ENCODE assay signal across 33 mouse cellular contexts in the genomic region with DNA sequence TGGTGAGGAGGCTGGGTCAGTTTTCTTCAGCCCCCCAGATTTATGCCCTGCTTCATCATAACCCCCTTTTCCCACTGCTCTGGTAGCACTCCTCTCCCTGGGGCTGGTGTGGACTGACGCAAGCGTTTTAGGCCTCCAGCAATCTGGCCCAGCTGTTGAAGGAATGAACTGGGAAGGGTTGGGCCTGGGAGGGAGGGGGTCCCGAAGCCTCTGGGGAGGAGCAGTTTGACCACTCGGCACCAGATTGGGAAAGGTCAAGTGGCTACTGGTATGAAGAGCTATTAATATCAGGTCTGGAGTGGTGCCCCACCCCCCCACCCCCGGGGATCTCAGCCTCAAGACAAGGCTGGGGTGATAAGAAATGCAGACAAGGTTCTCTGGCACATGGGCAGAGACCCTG. TPM values are rescaled to one million over a fixed set of nuclear protein-coding genes. Genes with fewer than 3 reads are reported as not detected.
DNase-seq lines count a peak whose midpoint lies in the region; ATAC-seq and TF ChIP-seq lines count a peak whose summit lies in the region.
"Had no signal": no experiment of that assay in that cellular context is flagged by ENCODE, and none has a peak within 500 bp of the region (broad histone marks: within the 10 kb centered on the region; RNA-seq: fewer than 3 reads in every experiment).

No protein-coding gene starts in this region.

- H3K9ac ChIP-seq in heart, embryonic 12.5 days: peak overlapping the region; percentile 94
- no peak overlapping the region for H3K9ac ChIP-seq in liver, postnatal 0 days (replicated peaks)
- no peak overlapping the region for H3K9ac ChIP-seq in liver, embryonic 11.5 days (ENCODE audit: low read depth, low read length)
- H3K9ac ChIP-seq in heart, embryonic 16.5 days (ENCODE audit: low read length): peak overlapping the region; percentile 74
- H3K9ac ChIP-seq: embryonic facial prominence, embryonic 15.5 days; forebrain, embryonic 13.5 days; intestine, embryonic 15.5 days; liver, embryonic 15.5 days; neural tube, embryonic 12.5 days had no signal

- no peak for TF ChIP-seq CTCF in gastrocnemius, adult 2 months (IDR thresholded peaks at IDR 0.05)
- TF ChIP-seq CTCF in liver, postnatal 0 days (IDR thresholded peaks at IDR 0.05; ENCODE audit: low read depth): no peak

- no peaks in the 10 kb centered on the region for H3K9me3 ChIP-seq in heart, embryonic 12.5 days (replicated peaks)
- no peaks in the 10 kb centered on the region for H3K9me3 ChIP-seq in liver, postnatal 0 days (ENCODE audit: low read length)
- no peaks in the 10 kb centered on the region for H3K9me3 ChIP-seq in liver, embryonic 11.5 days (ENCODE audit: control insufficient read depth, low read length)
- no peaks in the 10 kb centered on the region for H3K9me3 ChIP-seq in heart, embryonic 16.5 days (replicated peaks; ENCODE audit: control insufficient read depth, low read length)
- H3K9me3 ChIP-seq: embryonic facial prominence, embryonic 15.5 days; forebrain, embryonic 13.5 days; intestine, embryonic 15.5 days; liver, embryonic 15.5 days; neural tube, embryonic 12.5 days had no signal

- H3K4me2 ChIP-seq in heart, embryonic 12.5 days: peak overlapping the region; percentile 81
- peak overlapping the region; percentile 22; the same call in 1 of the 2 replicates for H3K4me2 ChIP-seq in liver, postnatal 0 days (ENCODE audit: low read depth, low read length)
- no peak overlapping the region for H3K4me2 ChIP-seq in liver, embryonic 11.5 days
- peak overlapping the region; percentile 36 for H3K4me2 ChIP-seq in heart, embryonic 16.5 days (ENCODE audit: low read depth, low read length)
- H3K4me2 ChIP-seq: embryonic facial prominence, embryonic 15.5 days; forebrain, embryonic 13.5 days; intestine, embryonic 15.5 days; liver, embryonic 15.5 days; midbrain, embryonic 11.5 days; neural tube, embryonic 12.5 days had no signal

- peaks cover 58% of the 10 kb centered on the region for H3K4me1 ChIP-seq in heart, embryonic 12.5 days (replicated peaks)
- H3K4me1 ChIP-seq in liver, postnatal 0 days (ENCODE audit: insufficient read depth): no peaks in the 10 kb centered on the region
- no peaks in the 10 kb centered on the region for H3K4me1 ChIP-seq in liver, embryonic 11.5 days (replicated peaks; ENCODE audit: control insufficient read depth, insufficient read depth, low read length)
- peaks cover 43% of the 10 kb centered on the region for H3K4me1 ChIP-seq in heart, embryonic 16.5 days (ENCODE audit: control insufficient read depth, insufficient read depth, low read length)
- H3K4me1 ChIP-seq: forebrain, embryonic 13.5 days; liver, embryonic 15.5 days had no signal

- TF ChIP-seq EP300 in liver, postnatal 0 days (IDR thresholded peaks at IDR 0.05; ENCODE audit: low read depth): no peak

- peak; percentile 12; the same call in 1 of the 2 replicates for ATAC-seq in heart, embryonic 12.5 days (ENCODE audit: insufficient number of reproducible peaks, low FRiP score)
- no peak for ATAC-seq in liver, postnatal 0 days
- ATAC-seq in liver, embryonic 11.5 days (replicated peaks; ENCODE audit: low FRiP score): no peak
- ATAC-seq in heart, embryonic 16.5 days (replicated peaks; ENCODE audit: extremely low read depth, insufficient read depth, low FRiP score): peak; percentile 35; the same call in 1 of the 2 replicates
- ATAC-seq: activated CD4-positive, CD25-positive, alpha-beta regulatory T cell, adult 4 months; forebrain, embryonic 13.5 days; intestine, embryonic 15.5 days; midbrain, embryonic 16.5 days had no signal

- no peak overlapping the region for H3K4me3 ChIP-seq in gastrocnemius, adult 2 months
- peak overlapping the region; percentile 74 for H3K4me3 ChIP-seq in heart, embryonic 12.5 days
- H3K4me3 ChIP-seq in liver, postnatal 0 days (ENCODE audit: low read depth, low read length): no peak overlapping the region
- H3K4me3 ChIP-seq in liver, embryonic 11.5 days (ENCODE audit: low read depth, low read length): no peak overlapping the region
- peak overlapping the region; percentile 49 for H3K4me3 ChIP-seq in heart, embryonic 16.5 days (ENCODE audit: low read length)
- H3K4me3 ChIP-seq: forebrain, embryonic 13.5 days; intestine, embryonic 15.5 days; liver, embryonic 15.5 days; neural tube, embryonic 12.5 days had no signal

- H3K36me3 ChIP-seq in heart, embryonic 12.5 days: peaks cover 27% of the 10 kb centered on the region
- no peaks in the 10 kb centered on the region for H3K36me3 ChIP-seq in liver, postnatal 0 days (replicated peaks; ENCODE audit: insufficient read depth, low read length)
- no peaks in the 10 kb centered on the region for H3K36me3 ChIP-seq in liver, embryonic 11.5 days (ENCODE audit: control insufficient read depth, insufficient read depth, low read length)
- H3K36me3 ChIP-seq in heart, embryonic 16.5 days (ENCODE audit: control insufficient read depth, insufficient read depth): no peaks in the 10 kb centered on the region
- H3K36me3 ChIP-seq: embryonic facial prominence, embryonic 15.5 days; intestine, embryonic 15.5 days; liver, embryonic 15.5 days; neural tube, embryonic 12.5 days had no signal

- H3K27me3 ChIP-seq in heart, embryonic 12.5 days (replicated peaks): no peaks in the 10 kb centered on the region
- H3K27me3 ChIP-seq in liver, postnatal 0 days (ENCODE audit: insufficient read depth, low read length): no peaks in the 10 kb centered on the region
- peaks cover 4% of the 10 kb centered on the region; the same call in 1 of the 2 replicates for H3K27me3 ChIP-seq in liver, embryonic 11.5 days (replicated peaks; ENCODE audit: control insufficient read depth, insufficient read depth, low read length)
- H3K27me3 ChIP-seq in heart, embryonic 16.5 days (ENCODE audit: control insufficient read depth, insufficient read depth, low read length): no peaks in the 10 kb centered on the region
- H3K27me3 ChIP-seq: CH12.LX; forebrain, embryonic 13.5 days; intestine, embryonic 15.5 days; neural tube, embryonic 12.5 days had no signal

- no peak for DNase-seq in gastrocnemius, adult 2 months
- no peak for DNase-seq in gastrocnemius, adult 18-20 months (ENCODE audit: low spot score)
- no peak for DNase-seq in heart, postnatal 36 days
- no peak for DNase-seq in liver, postnatal 0 days
- DNase-seq in liver, embryonic 11.5 days (ENCODE audit: low spot score): no peak
- no peak for DNase-seq in kidney, adult 11 months
- DNase-seq: adrenal gland, adult 8-10 months; cerebellum, adult 2 months; cerebellum, postnatal 14 days; gastrocnemius, postnatal 36 days; kidney, adult 8-10 months; kidney, postnatal 4 days; layer of hippocampus, postnatal 36 days; left cerebral cortex, postnatal 4 days; liver; lung, postnatal 36 days; right cerebral cortex, postnatal 4 days; thymus, adult 18-20 months; thymus, postnatal 25 days had no signal

- 9% methylated on average over 5 of the region's 5 CpGs for WGBS in heart, embryonic 12.5 days
- 61% methylated on average over 5 of the region's 5 CpGs for WGBS in liver, postnatal 0 days (ENCODE audit: insufficient replicate concordance)
- 51% methylated on average over 5 of the region's 5 CpGs for WGBS in liver, embryonic 11.5 days
- WGBS in heart, embryonic 16.5 days: 14% methylated on average over 5 of the region's 5 CpGs

- H3K27ac ChIP-seq in gastrocnemius, adult 2 months: peak overlapping the region; percentile 2; the same call in 1 of the 2 replicates
- H3K27ac ChIP-seq in heart, embryonic 12.5 days (ENCODE audit: poor library complexity, severe bottlenecking): peak overlapping the region; percentile 100
- no peak overlapping the region for H3K27ac ChIP-seq in liver, postnatal 0 days (ENCODE audit: low read depth)
- H3K27ac ChIP-seq in liver, embryonic 11.5 days (ENCODE audit: low read depth, low read length): no peak overlapping the region
- peak overlapping the region; percentile 87 for H3K27ac ChIP-seq in heart, embryonic 16.5 days (ENCODE audit: low read length)
- H3K27ac ChIP-seq: embryonic facial prominence, embryonic 15.5 days; forebrain, embryonic 13.5 days; hindbrain, postnatal 0 days; intestine, embryonic 15.5 days; kidney, postnatal 0 days; liver, embryonic 15.5 days; neural tube, embryonic 12.5 days; stomach, postnatal 0 days had no signal

- intact Hi-C loops in gastrocnemius, adult 2 months (cut with DNase I): no loop called here
- intact Hi-C loops in heart, postnatal 36 days (cut with DNase I): no loop called here

RNA-seq across cellular contexts. Expression of gene Myl4, which starts 27.6 kb away (rescaled TPM):
- total RNA-seq in gastrocnemius, adult 2 months (2021): 1 to 10 TPM; 2.9 to 8.1 TPM
- 1 to 10 TPM; 5.6 to 9.7 TPM for total RNA-seq in gastrocnemius, adult 18-20 months (2021)
- 2,473 and 2,477 TPM in 2 replicates for polyA plus RNA-seq in heart, embryonic 12.5 days (2016; fragmentation: Nextera tagmentation; extraction: Ambion mirVana)
- 100 to 1,000 TPM; 628 to 806 TPM for total RNA-seq in heart, postnatal 36 days (2021)
- 8.1 and 8.3 TPM in 2 replicates for polyA plus RNA-seq in liver, postnatal 0 days (2015; fragmentation: Nextera tagmentation; extraction: Ambion mirVana)
- 11.9 and 30.4 TPM in 2 replicates for polyA plus RNA-seq in liver, embryonic 11.5 days (2014; fragmentation: Nextera tagmentation; extraction: Ambion mirVana)
- polyA plus RNA-seq in heart, embryonic 16.5 days (2015; fragmentation: Nextera tagmentation; extraction: Ambion mirVana): 1,596 and 1,841 TPM in 2 replicates

RNA-seq across cellular contexts. Expression of gene Cdc27, which starts 27.7 kb away (rescaled TPM):
- 10 to 100 TPM; 25.9 to 27.5 TPM for total RNA-seq in gastrocnemius, adult 2 months (2021)
- total RNA-seq in gastrocnemius, adult 18-20 months (2021): 10 to 100 TPM; 28.3 to 28.7 TPM
- polyA plus RNA-seq in heart, embryonic 12.5 days (2016; fragmentation: Nextera tagmentation; extraction: Ambion mirVana): 37.6 and 40.6 TPM in 2 replicates
- 10 to 100 TPM; 27.2 to 31.1 TPM for total RNA-seq in heart, postnatal 36 days (2021)
- 12.3 and 13.8 TPM in 2 replicates for polyA plus RNA-seq in liver, postnatal 0 days (2015; fragmentation: Nextera tagmentation; extraction: Ambion mirVana)
- polyA plus RNA-seq in liver, embryonic 11.5 days (2014; fragmentation: Nextera tagmentation; extraction: Ambion mirVana): 41.6 and 45.9 TPM in 2 replicates
- polyA plus RNA-seq in heart, embryonic 16.5 days (2015; fragmentation: Nextera tagmentation; extraction: Ambion mirVana): 30.3 and 33.9 TPM in 2 replicates

RNA-seq across cellular contexts. Expression of gene Itgb3, which starts 29.7 kb away (rescaled TPM):
- total RNA-seq in gastrocnemius, adult 2 months (2021): 1 to 10 TPM in 1 of 2 experiments, under 1 TPM in 1; 0.54 to 1.3 TPM
- 1 to 10 TPM in 1 of 2 experiments, under 1 TPM in 1; 0.71 to 1.3 TPM for total RNA-seq in gastrocnemius, adult 18-20 months (2021)
- 9.6 and 11.9 TPM in 2 replicates for polyA plus RNA-seq in heart, embryonic 12.5 days (2016; fragmentation: Nextera tagmentation; extraction: Ambion mirVana)
- total RNA-seq in heart, postnatal 36 days (2021): 1 to 10 TPM; 3.0 to 3.3 TPM
- polyA plus RNA-seq in liver, postnatal 0 days (2015; fragmentation: Nextera tagmentation; extraction: Ambion mirVana): 13.6 and 16.0 TPM in 2 replicates
- 16.2 and 16.4 TPM in 2 replicates for polyA plus RNA-seq in liver, embryonic 11.5 days (2014; fragmentation: Nextera tagmentation; extraction: Ambion mirVana)
- polyA plus RNA-seq in heart, embryonic 16.5 days (2015; fragmentation: Nextera tagmentation; extraction: Ambion mirVana): 3.5 and 4.0 TPM in 2 replicates

Comparison
In these comparisons a context has a peak if more than half of its experiments do, and no peak if none do; other contexts are left out.
1. H3K27ac ChIP-seq: peak in gastrocnemius, adult 2 months (single experiment), heart, embryonic 12.5 days (single experiment) and heart, embryonic 16.5 days (single experiment); none in liver, postnatal 0 days (single experiment) and liver, embryonic 11.5 days (single experiment).
2. H3K4me3 ChIP-seq: peak in heart, embryonic 12.5 days (single experiment) and heart, embryonic 16.5 days (single experiment); none in gastrocnemius, adult 2 months (single experiment), liver, postnatal 0 days (single experiment) and liver, embryonic 11.5 days (single experiment).
3. ATAC-seq: peak in heart, embryonic 12.5 days (single experiment) and heart, embryonic 16.5 days (single experiment); none in liver, postnatal 0 days (single experiment) and liver, embryonic 11.5 days (single experiment).
4. H3K9ac ChIP-seq: peak in heart, embryonic 12.5 days (single experiment) and heart, embryonic 16.5 days (single experiment); none in liver, postnatal 0 days (single experiment) and liver, embryonic 11.5 days (single experiment).
5. RNA of gene Myl4, which starts 27.6 kb away (polyA plus RNA-seq): 2,473 to 2,477 TPM in heart, embryonic 12.5 days and 1,596 to 1,841 TPM in heart, embryonic 16.5 days; 11.9 to 30.4 TPM in liver, embryonic 11.5 days and 8.1 to 8.3 TPM in liver, postnatal 0 days; every median in the first group is over 10 times any median in the second.